Mouse (Mus musculus): ENCODE measurements around the gene Adgrl1.

Gene Adgrl1

GRCm38 (mm10) chr8:83901566-83902485, 1.9 kb downstream of the Adgrl1 start:
- DNase-seq (ENCODE audit: low read depth, low spot score) = no peak

GRCm38 (mm10) chr8:83902961-83903666, 3.2 kb downstream of the Adgrl1 start:
- no peak for DNase-seq (ENCODE audit: low read depth, low spot score)

- DNase-seq (ENCODE audit: low read depth, low spot score) = no peak
Observed at GRCm38 (mm10) chr8:83908583-83908982, 8.7 kb downstream of the Adgrl1 start.

GRCm38 (mm10) chr8:83909311-83909710, 9.4 kb downstream of the Adgrl1 start:
- DNase-seq (ENCODE audit: low read depth, low spot score) = no peak

GRCm38 (mm10) chr8:83911809-83912731, 12.2 kb downstream of the Adgrl1 start:
- no peak for DNase-seq (ENCODE audit: low read depth, low spot score)

- DNase-seq (ENCODE audit: low read depth, low spot score) = no peak
Observed at GRCm38 (mm10) chr8:83914232-83914631, 14.3 kb downstream of the Adgrl1 start.

GRCm38 (mm10) chr8:83914860-83915259, 15.0 kb downstream of the Adgrl1 start:
- DNase-seq (ENCODE audit: low read depth, low spot score) = no peak

- no peak for DNase-seq (ENCODE audit: low read depth, low spot score)
Observed at GRCm38 (mm10) chr8:83916015-83916414, 16.1 kb downstream of the Adgrl1 start.

GRCm38 (mm10) chr8:83917566-83917965, 17.7 kb downstream of the Adgrl1 start:
- no peak for DNase-seq (ENCODE audit: low read depth, low spot score)

GRCm38 (mm10) chr8:83921558-83921957, 21.7 kb downstream of the Adgrl1 start:
- DNase-seq (ENCODE audit: low read depth, low spot score) = peak; percentile 92

- DNase-seq (ENCODE audit: low read depth, low spot score) = no peak
Observed at GRCm38 (mm10) chr8:83922727-83923126, 22.8 kb downstream of the Adgrl1 start.

- DNase-seq (ENCODE audit: low read depth, low spot score) = no peak
Observed at GRCm38 (mm10) chr8:83924585-83924984, 24.7 kb downstream of the Adgrl1 start.

GRCm38 (mm10) chr8:83926266-83926665, 26.4 kb downstream of the Adgrl1 start:
- DNase-seq (ENCODE audit: low read depth, low spot score) = no peak

GRCm38 (mm10) chr8:83934222-83934621, 34.3 kb downstream of the Adgrl1 start:
- no peak for DNase-seq (ENCODE audit: low read depth, low spot score)

GRCm38 (mm10) chr8:83934994-83935393, 35.1 kb downstream of the Adgrl1 start:
- no peak for DNase-seq (ENCODE audit: low read depth, low spot score)

GRCm38 (mm10) chr8:83935435-83935834, 35.5 kb downstream of the Adgrl1 start:
- no peak for DNase-seq (ENCODE audit: low read depth, low spot score)

GRCm38 (mm10) chr8:83937645-83938044, 37.7 kb downstream of the Adgrl1 start:
- no peak for DNase-seq (ENCODE audit: low read depth, low spot score)

- no peak for DNase-seq (ENCODE audit: low read depth, low spot score)
Observed at GRCm38 (mm10) chr8:83938330-83938729, 38.4 kb downstream of the Adgrl1 start.

GRCm38 (mm10) chr8:83941066-83941677, 41.3 kb downstream of the Adgrl1 start:
- DNase-seq (ENCODE audit: low read depth, low spot score) = no peak

- no peak for DNase-seq (ENCODE audit: low read depth, low spot score)
Observed at GRCm38 (mm10) chr8:83942446-83942845, 42.5 kb downstream of the Adgrl1 start.

- DNase-seq (ENCODE audit: low read depth, low spot score) = peak; percentile 19
Observed at GRCm38 (mm10) chr8:83945540-83945939, 45.6 kb downstream of the Adgrl1 start.

Data from 3T3-L1 (cell line).